Mouse (Mus musculus): ENCODE measurements around the gene Unc50. TPM values are rescaled to one million over a fixed set of nuclear protein-coding genes. Genes with fewer than 3 reads are reported as not detected.

Unc50 gene
- total RNA-seq, 2 experiments from 2014 or later: 25.8 to 28.0 TPM

GRCm38 (mm10) chr1:37448361-37449095, 18.6 kb downstream of the Unc50 start:
- DNase-seq: peak; percentile 76

DNA sequence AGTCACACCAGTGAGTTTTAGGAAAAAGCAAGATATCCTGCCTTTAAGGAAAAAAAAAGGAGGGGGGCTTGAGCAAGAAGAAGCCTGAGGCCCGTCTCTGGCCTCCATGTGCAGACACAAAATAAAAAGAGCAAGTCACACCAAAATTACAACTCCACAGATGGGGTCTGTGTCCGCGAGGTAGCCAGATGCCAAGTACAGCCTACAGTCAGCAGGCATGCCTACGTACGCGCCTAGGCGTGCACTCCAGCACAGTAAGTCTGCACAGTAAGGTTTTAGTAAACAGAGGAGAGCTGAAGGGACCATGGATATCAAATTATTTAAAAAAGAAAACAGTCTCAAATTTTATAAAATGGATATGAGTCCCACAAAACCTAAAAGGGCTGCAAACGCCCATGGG, 21.3 kb downstream of the Unc50 start:
- no peak for DNase-seq

- DNase-seq: no peak
Measured at GRCm38 (mm10) chr1:37457546-37457945, 27.6 kb downstream of the Unc50 start.

GRCm38 (mm10) chr1:37464878-37465452, 35.0 kb downstream of the Unc50 start:
- DNase-seq: no peak

DNA sequence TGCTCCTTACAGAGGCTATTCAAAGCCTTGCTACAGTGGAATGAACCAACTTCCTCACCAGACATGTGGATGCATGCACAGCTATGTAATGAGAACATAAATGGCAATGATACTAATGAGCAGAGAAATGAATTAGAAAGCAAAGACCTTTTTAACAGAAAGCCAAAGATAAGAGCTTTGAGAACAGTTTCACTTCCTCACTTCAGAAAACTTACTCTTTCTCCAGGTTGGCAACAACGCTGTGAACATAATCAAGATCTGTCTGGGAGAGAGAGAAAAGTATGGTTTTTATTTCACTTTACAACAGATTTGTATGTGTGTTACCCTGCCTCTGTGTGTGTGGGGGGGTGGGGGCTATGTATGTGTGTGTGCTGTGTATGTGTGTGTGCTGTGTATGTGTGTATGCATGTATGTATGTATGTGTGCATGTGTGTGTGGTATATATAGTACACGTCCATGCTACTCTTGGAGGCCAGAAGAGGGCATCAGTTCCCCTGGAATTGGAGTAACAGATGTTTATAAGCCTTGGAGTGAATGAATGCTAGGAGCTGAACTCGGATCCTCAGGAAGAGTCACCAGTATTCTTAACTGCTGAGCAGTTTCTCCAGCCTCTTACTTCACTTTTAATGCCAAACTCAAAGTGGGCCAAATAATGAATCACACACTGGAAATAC, 36.5 kb downstream of the Unc50 start:
- no peak for DNase-seq

DNA sequence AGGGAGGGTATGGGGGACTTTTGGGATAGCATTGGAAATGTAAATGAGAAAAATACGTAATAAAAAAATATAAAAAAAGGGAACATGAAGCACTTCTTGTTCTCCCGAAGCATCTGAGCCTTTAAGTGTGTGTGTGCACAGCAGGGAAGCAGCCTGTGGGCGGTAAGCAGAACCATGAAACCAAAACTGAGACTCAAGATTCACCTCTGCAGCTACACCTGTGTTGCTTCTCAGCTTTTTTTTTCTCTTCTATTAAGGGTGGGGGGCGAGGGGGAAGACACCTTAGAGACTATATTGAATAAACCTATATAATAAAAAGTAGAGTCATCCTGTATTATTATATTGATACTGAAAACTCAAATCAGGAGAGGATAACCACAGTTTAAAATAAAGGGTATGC, 37.9 kb downstream of the Unc50 start:
- no peak for DNase-seq

- no peak for DNase-seq
Measured at GRCm38 (mm10) chr1:37469007-37469406, 39.1 kb downstream of the Unc50 start.

DNA sequence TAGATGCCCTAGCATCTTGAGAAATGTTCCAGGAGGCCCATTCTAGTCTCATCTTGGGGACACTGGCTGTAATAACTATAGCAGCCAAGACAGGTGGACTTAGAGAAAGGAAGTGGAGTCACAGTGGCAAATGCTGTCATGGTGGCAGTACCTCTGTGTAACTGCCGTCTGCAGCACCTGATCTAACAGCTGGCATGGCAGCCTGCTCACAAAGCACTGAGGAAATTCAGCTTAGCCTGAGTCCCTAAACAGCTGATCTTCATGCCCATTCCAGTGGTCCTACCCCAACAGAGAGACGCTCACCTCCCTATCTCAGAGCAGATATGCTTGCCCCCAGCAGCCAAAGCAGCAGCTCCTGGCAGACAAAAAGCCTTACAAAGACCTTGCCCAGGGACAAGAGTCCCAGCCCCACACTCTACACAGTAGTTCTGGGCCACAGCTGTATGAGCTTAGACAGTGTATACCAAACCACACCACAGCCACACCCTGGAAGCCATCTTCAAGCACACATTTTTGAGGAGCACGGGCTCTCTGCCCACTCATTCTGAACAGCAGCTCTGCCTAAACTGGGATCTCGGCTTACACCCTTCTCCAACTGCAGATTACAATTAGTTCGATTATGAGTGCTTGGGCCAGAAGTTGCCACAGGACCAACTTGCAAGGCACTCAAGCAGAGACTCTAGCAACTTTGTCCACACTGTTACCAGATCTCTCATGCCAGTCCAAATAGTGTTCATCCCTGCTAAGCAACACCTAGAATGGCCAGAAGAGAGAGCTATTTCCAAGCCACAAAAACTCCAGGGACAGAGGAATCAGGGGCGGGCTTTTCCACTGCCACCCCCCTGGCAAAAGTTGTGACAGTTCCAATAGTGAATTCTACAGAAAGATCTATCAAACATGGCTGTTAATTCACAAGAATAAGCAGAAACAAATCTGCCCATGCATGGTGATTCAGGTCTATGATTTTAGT, 41.5 kb downstream of the Unc50 start:
- no peak for DNase-seq

DNA sequence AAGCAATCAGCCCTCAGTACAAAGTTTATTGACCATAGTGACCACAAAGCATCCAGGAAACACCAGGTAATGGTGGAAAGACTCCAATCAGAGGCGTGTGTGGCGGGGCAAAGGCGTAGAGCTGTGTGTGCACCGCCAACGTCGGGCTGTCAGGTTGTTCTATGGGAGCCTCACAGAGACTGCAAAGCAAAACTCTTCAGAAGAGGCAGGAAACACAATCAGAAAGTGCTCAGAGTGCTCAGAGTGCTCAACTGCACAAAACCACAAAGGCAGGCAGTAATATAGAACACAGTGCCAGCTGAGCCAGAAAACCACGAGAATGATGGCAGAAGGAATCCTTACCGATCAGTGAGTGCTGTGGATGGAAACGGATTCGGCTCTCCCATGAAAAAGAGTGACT, 43.3 kb downstream of the Unc50 start:
- no peak for DNase-seq

GRCm38 (mm10) chr1:37474046-37474445, 44.1 kb downstream of the Unc50 start:
- no peak for DNase-seq

DNA sequence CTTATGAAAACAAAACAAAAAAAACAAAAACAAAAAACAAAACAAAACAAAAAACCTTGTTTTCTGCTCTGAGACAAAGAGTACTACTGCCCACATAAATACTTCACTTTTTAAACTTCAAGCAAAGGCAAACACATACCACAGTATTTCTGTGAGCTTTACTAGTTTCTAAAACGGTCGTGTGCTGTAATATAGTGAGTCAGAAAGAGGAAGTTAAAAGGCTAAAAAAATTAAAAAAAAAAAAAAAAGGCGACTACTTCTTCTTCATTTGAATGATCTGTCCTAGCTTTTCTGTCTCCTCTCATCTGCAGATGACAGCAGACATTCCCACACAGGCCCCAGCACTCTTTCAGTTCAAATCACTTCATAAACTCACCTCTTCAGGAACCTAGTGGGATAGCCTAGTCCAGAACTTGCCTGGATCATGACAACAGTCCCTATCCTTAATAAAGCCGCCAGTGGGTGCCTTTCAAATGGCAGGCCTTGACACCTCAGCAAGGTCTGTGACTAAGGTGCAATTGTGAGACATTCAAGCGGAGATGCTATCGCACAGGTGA, 44.8 kb downstream of the Unc50 start:
- DNase-seq: no peak

DNA sequence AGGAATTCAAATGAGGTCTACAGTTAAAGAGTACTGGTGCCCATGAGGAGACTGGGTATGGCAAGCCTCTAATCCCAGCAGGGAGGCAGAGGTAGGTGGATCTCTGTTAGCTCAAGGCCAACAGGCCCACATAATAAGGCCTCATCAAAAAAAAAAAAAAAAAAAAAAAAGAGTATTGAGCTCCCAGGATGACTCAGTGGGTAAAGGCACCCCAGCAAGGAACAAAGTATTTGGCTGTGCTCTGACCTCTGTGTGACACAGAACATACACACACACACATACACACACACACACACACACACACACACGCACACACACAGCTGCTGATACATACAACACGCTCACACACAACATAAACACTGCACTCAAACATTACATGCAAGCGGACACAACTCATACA, 45.4 kb downstream of the Unc50 start:
- no peak for DNase-seq

DNA sequence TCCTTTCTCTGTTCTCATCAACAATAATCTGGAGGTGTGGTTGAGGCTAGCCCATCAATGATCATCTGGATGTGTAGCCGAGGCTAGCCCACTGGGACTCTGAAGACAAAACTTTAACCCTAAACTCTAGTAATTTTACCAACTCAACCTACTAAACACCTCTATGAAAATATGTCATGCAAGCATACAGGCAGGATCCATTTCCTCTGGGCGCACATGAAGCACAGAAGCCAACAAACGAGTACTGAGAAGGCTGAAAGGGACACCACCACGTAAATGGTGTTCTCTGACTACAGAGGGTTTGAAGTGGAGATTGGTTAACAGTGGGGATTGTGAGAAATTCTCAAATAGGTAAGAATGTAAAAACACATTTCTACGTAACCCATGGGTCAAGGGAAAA, 47.3 kb downstream of the Unc50 start:
- DNase-seq: no peak

DNA sequence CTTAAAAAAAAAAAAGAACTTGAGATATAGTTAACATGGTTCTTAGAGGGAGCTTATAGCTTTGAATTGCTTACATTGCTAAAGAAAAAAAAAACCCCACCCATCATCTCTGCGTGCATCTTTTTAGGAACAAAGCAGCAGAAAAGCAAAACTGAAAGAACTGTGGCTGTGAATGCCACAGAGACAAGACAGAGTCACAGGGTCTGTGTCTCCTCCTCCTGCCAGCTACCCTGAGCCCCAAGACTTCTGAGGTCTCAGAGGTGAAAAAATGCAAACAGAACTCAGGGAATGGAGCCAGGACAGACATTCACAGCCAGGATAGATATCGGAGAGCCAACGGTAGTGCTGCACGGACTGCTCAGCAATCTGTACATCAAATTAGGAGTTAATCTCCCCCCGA, 48.0 kb downstream of the Unc50 start:
- DNase-seq: no peak

- no peak for DNase-seq
Measured at GRCm38 (mm10) chr1:37478416-37478815, 48.5 kb downstream of the Unc50 start.

DNA sequence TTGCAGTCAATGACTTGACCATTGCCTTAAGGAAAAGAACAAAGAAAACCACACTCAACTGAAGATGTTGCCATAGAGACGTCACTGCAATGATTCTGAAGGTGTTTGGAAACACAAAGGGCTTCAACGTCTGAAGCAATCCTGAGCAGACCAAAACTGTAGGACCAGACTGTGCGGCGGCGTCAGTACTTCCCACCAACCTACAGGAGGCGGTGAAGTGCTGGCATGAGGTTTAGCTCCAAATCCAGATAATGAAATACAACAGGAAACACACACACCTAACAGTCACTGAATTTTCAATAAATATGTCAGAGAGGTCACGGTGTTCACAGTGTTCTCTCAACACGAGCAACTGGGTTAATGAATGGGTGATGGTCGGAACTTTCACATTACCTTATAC, 49.1 kb downstream of the Unc50 start:
- DNase-seq: no peak

- DNase-seq: no peak
Measured at GRCm38 (mm10) chr1:37479759-37480158, 49.8 kb downstream of the Unc50 start.

- DNase-seq: no peak
Measured at GRCm38 (mm10) chr1:37480731-37481130, 50.8 kb downstream of the Unc50 start.

DNA sequence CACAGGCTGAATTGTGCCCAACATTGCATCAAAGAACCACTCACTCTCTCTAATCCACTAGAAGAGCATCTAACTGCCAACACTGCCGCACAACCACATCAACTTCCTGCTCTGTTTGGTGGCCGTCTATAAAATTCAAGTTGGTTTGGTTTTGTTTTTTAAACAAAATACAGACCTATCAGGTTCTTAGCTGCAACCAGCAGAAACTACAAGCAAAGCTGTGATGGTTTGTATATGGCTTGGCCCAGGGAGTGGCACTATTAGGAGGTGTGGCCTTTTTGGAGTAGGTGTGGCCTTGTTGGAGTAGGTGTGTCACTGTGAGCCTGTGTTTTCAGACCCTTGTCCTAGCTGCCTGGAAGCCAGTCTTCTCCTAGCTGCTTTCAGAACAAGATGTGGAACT, 51.4 kb downstream of the Unc50 start:
- DNase-seq: no peak

DNA sequence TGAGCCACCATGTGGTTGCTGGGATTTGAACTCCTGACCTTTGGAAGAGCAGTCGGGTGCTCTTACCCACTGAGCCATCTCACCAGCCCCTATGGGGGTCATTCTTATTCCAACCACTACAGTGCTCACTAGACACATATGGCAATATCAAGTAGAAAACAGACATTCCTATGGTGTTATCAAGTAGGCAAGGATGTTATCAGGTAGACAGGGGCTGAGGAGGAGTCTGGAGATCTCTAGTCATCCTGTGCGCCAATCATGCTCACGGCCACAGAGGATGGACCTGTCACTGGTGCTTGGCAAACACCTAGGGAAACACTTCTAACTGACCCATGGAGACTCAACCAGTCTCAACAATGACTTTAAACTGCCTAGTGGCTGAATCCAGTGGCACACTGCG, 54.7 kb downstream of the Unc50 start:
- DNase-seq: no peak

- DNase-seq: no peak
Measured at GRCm38 (mm10) chr1:37486439-37486838, 56.5 kb downstream of the Unc50 start.

DNA sequence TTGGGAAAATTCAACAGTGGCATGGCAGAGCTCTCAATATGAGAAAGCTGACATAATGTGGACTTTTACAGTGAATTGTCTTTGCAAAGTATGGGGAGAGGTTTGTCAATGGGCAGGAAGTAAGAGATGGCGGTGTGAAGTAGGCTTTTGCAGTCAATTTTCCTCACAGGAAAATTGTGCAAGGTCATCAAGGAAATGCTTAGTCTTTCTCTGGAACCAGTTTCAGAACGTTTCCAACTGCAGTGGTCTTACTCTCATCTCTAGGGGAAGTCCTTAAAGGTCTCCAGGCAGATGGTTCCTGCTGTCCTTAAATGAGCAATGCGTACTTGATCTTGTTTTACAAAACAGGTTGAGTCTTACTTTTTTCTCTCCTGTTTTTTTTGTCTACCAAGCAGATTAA, 57.1 kb downstream of the Unc50 start:
- DNase-seq: no peak
